ENCODE assay signal across 8 mouse cellular contexts in genomic region chr3:75556121-75556694, GRCm38 (mm10). TPM values are rescaled to one million over a fixed set of nuclear protein-coding genes. Genes with fewer than 3 reads are reported as not detected.
A peak's percentile ranks its signal among the peaks of the same experiment; 100 is the strongest.
DNase-seq lines count a peak whose midpoint lies in the region; ATAC-seq and TF ChIP-seq lines count a peak whose summit lies in the region.

No protein-coding gene starts in this region.

- no peak for TF ChIP-seq CTCF in left cerebral cortex, adult 2 months (IDR thresholded peaks at IDR 0.05)
- TF ChIP-seq CTCF in midbrain, postnatal 0 days (IDR thresholded peaks at IDR 0.05) = no peak

- ATAC-seq in erythroid progenitor cell, adult 5-6 weeks (replicated peaks; ENCODE audit: low FRiP score, poor library complexity, severe bottlenecking) = peak; percentile 51
- ATAC-seq in midbrain, postnatal 0 days (ENCODE audit: low FRiP score) = no peak

- no peaks in the 10 kb centered on the region for H3K9me3 ChIP-seq in midbrain, postnatal 0 days (ENCODE audit: low read length)

- H3K27me3 ChIP-seq in midbrain, postnatal 0 days (ENCODE audit: insufficient read depth, low read length) = no peaks in the 10 kb centered on the region

- H3K27ac ChIP-seq in left cerebral cortex, adult 2 months = peak overlapping the region; percentile 90
- H3K27ac ChIP-seq in midbrain, postnatal 0 days (ENCODE audit: low read depth, low read length) = peak overlapping the region; percentile 79

- 1% methylated on average over 36 of the region's 36 CpGs for WGBS in large intestine, adult 2 months
- under 1% methylated on average over 35 of the region's 36 CpGs for WGBS in midbrain, postnatal 0 days

- peak overlapping the region; percentile 95 for H3K4me3 ChIP-seq in left cerebral cortex, adult 2 months
- peak overlapping the region; percentile 84 for H3K4me3 ChIP-seq in midbrain, postnatal 0 days (ENCODE audit: low read depth, low read length)

- no peak for DNase-seq in left cerebral cortex, adult 2 months (ENCODE audit: extremely low spot score in 1 of 2, low spot score in 2 of 2)
- no peak for DNase-seq in left cerebral cortex, adult 11 months (ENCODE audit: low spot score)
- peak; percentile 46 for DNase-seq in NIH3T3 (ENCODE audit: low read depth)
- DNase-seq in large intestine, adult 2 months (ENCODE audit: low read depth, low spot score) = peak; percentile 29
- no peak for DNase-seq in midbrain, postnatal 0 days (ENCODE audit: low spot score)
- no peak for DNase-seq in c-Kit-positive CD71-positive TER-119-positive erythroid progenitor cells, embryonic 14.5 days (ENCODE audit: low spot score)
- DNase-seq in spleen, postnatal 10 days (ENCODE audit: low spot score in 2 of 2) = no peak

- intact Hi-C loops in left cerebral cortex, adult 2 months (cut with DNase I) = loop anchor here (2.0 kb wide), 1 partner anchor 165 kb away; no protein-coding TSS in a partner anchor

- H3K9ac ChIP-seq in midbrain, postnatal 0 days (replicated peaks; ENCODE audit: low read length, poor library complexity, severe bottlenecking) = peak overlapping the region; percentile 91

- peaks cover 5% of the 10 kb centered on the region; the same call in 1 of the 2 replicates for H3K4me1 ChIP-seq in midbrain, postnatal 0 days (ENCODE audit: insufficient read depth, low read length)

- peak overlapping the region; percentile 70 for H3K4me2 ChIP-seq in midbrain, postnatal 0 days (ENCODE audit: low read depth, low read length, poor library complexity, severe bottlenecking)

- no peaks in the 10 kb centered on the region for H3K36me3 ChIP-seq in midbrain, postnatal 0 days (ENCODE audit: insufficient read depth, low read length)

RNA-seq across cellular contexts. Expression of gene Pdcd10, which starts 0.4 kb away (rescaled TPM):
- 10 to 100 TPM; 59.1 to 66.1 TPM for total RNA-seq in left cerebral cortex, adult 2 months (2021)
- 38.6 and 38.9 TPM in 2 replicates for total RNA-seq in erythroid progenitor cell, adult 5-6 weeks (2015; ENCODE audit: low replicate concordance)
- 60.8 and 67.1 TPM in 2 replicates for total RNA-seq in erythroid progenitor cell, adult 5-6 weeks (2017; ENCODE audit: low replicate concordance)
- polyA plus RNA-seq in large intestine, adult 2 months (2012; rRNA removed) = 6.4 and 8.1 TPM in 2 replicates
- total RNA-seq in midbrain, postnatal 0 days (2014; rRNA removed) = 33.8 and 54.2 TPM in 2 replicates
- polyA plus RNA-seq in midbrain, postnatal 0 days (2015; fragmentation: Nextera tagmentation; extraction: Ambion mirVana) = 93.8 and 95.6 TPM in 2 replicates

RNA-seq across cellular contexts. Expression of gene Serpini1, which starts 1.1 kb away (rescaled TPM):
- total RNA-seq in left cerebral cortex, adult 2 months (2021) = 100 to 1,000 TPM; 242 to 289 TPM
- 2.1 TPM in 1 of 2 replicates, not detected in the other for total RNA-seq in erythroid progenitor cell, adult 5-6 weeks (2015; ENCODE audit: low replicate concordance)
- 1.4 and 1.8 TPM in 2 replicates for total RNA-seq in erythroid progenitor cell, adult 5-6 weeks (2017; ENCODE audit: low replicate concordance)
- polyA plus RNA-seq in large intestine, adult 2 months (2012; rRNA removed) = 0.72 and 0.91 TPM in 2 replicates
- total RNA-seq in midbrain, postnatal 0 days (2014; rRNA removed) = 102 and 123 TPM in 2 replicates
- polyA plus RNA-seq in midbrain, postnatal 0 days (2015; fragmentation: Nextera tagmentation; extraction: Ambion mirVana) = 142 and 152 TPM in 2 replicates

Comparison
In these comparisons a context has a peak if more than half of its experiments do, and no peak if none do; other contexts are left out.
1. DNase-seq: peak in NIH3T3 (single experiment) and large intestine, adult 2 months (single experiment); none in left cerebral cortex, adult 2 months (0 of 2), left cerebral cortex, adult 11 months (single experiment), midbrain, postnatal 0 days (single experiment), c-Kit-positive CD71-positive TER-119-positive erythroid progenitor cells, embryonic 14.5 days (single experiment) and spleen, postnatal 10 days (0 of 2).
2. RNA of gene Serpini1, which starts 1.1 kb away (total RNA-seq): 242 to 289 TPM in left cerebral cortex, adult 2 months and 102 to 123 TPM in midbrain, postnatal 0 days; 1.4 to 2.1 TPM in erythroid progenitor cell, adult 5-6 weeks; every median in the first group is over 10 times any median in the second.